Mouse (Mus musculus): ENCODE measurements around the gene Gm16485.

- TF ChIP-seq POLR2A (IDR thresholded peaks at IDR 0.05; ENCODE audit: insufficient read depth, low read depth, low read length), result no peak
- TF ChIP-seq CTCF (IDR thresholded peaks at IDR 0.05), result no peak
These were observed 44.0 kb upstream of the Gm16485 start for GRCm38 (mm10) chr9:8927561-8927960.
